Mouse (Mus musculus) right cerebral cortex, adult 18-20 months (tissue): ENCODE data around the gene Med27.

Source experiments
- DNase-seq: peaks from one replicate; pipeline ENCODE4 v3.0.0; 2022; ENCODE audit warnings: mixed read lengths

Med27 gene

DNA sequence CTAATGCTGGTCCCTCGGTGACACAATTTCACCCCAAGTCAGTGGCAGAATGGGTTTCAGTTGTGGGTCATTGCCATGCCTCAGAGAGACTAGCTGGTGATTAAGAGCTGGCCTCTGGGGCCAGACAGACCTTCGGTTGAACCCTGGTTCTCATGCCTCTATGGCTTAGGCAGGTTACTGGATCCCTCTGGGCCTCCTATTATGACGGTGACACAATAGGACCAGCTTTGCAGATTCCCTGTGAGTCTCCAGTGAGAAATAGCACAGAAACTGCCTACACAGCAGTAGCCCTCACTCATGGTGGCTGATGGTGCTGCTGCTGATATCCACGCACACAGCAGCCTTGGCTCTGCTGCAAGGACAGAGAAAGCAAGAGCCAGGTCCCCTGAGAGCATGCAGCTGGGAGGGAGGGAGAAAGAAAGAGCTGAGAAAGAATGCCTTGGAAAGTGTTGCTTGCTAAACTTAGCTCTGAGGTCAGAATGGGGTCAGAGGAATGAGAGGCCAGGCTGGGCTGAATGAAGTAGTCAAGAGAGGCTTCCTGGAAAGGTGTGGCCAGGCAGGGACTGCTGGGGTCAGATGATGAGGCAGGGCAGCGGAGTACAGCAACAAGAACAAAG lies 226.3 kb downstream of the Med27 start:
- DNase-seq, result no peak

DNA sequence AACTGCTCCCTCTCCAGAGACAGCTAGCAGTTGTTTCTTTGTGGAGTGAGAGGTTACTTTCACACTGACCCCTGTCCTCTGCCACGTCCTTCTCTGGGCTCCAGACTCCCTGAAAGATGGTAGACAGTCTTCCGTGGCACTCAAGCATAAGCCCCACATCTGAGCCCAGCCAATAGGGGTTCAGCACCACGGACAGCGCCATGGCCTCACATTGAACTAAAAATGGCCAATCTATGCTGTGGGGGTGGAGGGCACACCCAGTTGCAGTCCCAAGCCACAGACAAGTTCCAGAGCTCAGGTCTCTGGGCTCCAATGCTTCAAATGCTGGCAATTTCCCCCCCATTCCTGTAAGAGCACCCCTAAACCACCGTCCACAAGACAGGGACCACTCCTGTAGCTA lies 227.0 kb downstream of the Med27 start:
- DNase-seq, result no peak

DNA sequence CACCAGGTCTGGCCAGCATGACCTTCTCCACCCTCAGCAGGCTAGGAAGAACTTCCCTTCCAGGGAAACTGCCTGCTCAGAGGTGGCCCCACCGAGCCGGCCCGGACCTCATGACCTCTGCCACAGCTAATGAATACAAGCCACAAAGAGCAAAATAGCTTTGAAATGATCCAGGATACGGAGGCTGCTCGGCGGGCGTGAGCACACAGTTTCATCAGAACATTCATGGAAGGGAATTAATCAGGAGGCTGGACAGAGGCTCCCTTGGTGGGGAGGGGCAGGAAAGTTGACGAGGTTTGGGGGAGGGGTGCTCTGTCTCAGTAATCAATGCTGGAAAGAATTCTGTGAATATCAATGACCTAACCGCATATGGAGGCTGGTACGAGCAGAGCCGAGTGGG lies 227.6 kb downstream of the Med27 start:
- DNase-seq, result no peak
